Mouse (Mus musculus) mature B cell (primary cell): ENCODE measurements around the gene Mob4.

Experiments used
- in situ Hi-C: fragments of 300-500 bp; cut with MboI; formaldehyde crosslinking; loops from 2 replicates; pipeline ENCODE4 v1.14.3; 2019

The Mob4 gene

DNA sequence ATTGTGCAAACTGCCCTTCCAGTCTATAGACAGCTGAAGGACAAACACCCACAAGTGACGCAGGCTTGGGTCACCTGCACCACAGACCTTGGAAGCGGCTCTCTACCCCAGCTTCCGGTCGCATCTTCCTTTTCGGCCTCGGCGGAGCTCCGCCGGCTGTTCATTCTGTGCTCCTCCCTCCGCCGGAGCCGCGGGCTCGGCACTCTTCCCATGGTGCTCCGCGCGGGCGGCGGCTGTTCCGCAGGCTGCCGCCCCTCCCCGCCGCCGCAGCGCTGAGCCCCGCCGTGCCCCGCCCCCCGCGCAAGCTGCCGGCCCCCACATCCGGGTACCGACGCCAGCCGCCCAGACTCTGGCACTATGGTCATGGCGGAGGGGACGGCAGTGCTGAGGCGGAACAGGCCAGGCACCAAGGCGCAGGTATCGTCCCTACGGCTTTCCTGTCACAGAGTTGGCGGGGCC, at the start of gene Mob4:
TSS of gene Mob4 (plus strand) at position 289 of the 459 bp plus-strand sequence.
- in situ Hi-C loops, result no loop called here

DNA sequence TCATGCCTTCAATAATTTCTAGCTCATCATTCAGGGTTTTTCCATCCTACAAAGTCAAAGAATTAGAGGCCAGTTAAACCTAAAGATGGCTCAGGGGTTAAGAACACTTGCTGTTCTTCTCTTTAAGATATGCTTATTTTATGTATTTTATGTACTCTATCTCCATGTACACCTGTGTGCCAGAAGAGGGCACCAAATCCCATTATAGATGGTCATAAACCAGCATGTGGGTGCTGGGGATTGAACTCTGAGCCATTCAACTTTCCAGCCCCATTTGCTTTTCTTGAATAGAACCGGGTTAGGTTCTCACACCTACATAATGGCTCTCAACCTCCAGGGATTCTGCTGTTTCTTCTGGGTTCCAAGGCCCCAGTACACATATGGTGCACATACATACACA, 48.9 kb upstream of the Mob4 start:
- in situ Hi-C loops, result no loop called here

DNA sequence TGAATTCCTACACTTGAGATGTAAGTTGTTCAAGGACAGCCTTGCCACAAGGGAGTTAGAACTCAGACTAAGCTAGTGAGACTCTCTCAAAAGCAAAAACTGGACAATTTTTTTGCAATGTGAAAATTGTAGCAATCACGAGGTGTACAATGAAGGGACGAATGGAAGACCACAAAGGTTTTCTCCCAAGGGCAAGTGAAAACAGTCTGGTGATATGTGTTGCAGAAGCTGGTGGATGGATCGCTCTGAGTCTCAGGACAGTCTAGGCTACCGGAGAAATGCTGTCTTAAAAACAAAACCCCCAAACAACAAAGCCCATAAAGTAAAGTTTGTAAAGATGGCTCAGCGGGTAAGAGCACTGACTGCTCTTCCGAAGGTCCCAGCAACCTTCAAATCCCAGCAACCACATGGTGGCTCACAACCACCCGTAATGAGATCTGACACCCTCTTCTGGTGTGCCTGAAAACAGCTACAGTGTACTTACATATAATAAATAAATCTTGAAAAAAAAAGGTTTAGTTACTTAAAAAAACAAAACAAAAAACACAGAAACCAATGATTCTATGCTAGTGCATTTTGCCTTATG, 45.2 kb upstream of the Mob4 start:
- in situ Hi-C loops, result loop anchor here (5.0 kb wide), 1 partner anchor 36 kb away; no protein-coding TSS in a partner anchor

DNA sequence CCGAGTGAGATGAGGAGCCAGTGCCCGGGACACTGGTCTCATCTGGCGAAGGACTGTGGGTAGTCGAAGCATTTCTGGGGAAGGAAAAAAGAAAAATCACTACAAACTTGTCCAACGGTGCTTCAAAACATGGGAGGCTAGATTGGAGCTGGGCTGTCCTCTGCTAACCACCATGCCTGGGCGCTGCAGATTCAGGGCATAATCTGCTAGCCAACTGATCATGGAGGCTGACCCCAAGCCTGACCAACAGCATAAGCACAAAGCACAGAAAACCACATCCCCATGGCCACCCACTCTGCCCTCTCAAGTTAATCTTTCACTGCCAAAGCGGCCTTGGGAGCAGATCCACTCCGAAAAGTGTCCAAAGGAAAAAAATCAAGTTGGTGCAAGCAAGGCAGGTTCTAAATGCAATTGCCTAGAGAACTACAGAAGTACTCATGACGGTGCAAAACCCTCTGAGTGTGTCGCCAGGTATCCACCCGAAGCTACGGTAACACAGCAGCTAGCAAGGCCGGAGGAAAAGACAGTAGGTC, 44.1 kb upstream of the Mob4 start:
- in situ Hi-C loops, result loop anchor here (5.0 kb wide), 1 partner anchor 35 kb away; no protein-coding TSS in a partner anchor

DNA sequence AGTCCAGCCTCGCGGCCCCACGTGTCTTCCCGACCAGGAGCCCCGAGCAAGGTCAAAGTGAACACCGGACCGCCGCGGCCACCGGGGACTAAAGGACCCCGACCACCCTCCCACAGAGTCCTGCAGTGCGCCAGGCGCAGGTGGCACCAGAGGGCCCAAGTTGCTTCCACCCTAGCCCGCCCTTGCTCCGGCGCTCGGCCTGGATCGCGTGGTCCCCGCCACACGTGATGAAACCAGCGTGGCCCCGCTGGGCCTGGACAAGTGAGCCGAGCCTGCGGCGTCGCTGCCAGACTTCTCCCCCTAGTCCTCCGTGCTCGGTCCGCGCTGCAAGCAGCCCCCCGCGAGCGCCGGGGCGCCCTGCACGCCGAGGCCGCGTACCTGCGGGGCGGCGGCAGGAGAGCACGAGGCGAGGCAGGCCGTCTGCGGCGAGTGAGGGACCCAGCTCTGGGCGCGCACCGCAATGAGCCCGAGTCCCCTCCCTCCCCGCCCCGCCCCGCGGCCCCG, 43.6 kb upstream of the Mob4 start:
- in situ Hi-C loops, result loop anchor here (5.0 kb wide), 1 partner anchor 35 kb away; no protein-coding TSS in a partner anchor

DNA sequence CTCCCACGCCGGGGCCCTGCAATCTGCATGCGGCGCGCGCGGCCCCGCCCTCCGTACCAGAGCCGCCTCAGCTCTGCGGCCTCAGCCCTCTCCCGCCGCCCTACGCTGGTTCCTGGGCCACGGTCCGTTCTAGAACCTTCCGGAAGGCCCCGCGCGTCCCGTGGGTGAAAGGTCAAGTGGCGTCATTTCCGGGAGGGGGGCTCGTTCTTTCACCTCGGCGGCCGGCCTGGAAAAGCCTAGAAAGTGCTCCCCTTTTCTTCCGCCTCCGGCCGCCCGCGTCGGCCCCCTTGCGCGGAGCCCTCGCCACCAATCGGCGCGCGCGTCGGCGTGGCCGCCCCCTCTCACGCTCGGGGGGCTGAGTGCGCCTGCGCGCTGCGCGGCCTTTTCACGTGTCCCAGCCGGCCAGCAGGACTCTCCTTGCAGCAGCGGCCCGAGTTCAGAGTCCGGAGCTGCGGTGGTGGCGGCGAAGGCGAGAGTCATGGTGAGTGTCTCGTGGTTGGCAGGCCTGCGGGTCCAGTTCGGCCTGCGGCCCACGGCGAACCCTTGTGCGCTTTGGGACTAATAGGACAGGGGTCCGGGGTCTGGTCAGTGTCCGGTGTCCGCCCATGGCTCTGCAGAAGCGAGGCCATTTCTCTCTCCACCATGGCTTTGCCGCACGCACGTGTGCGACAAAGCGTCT, 43.0 kb upstream of the Mob4 start, which contains the start of the genes Hspe1 and Hspd1:
TSS of gene Hspe1 (plus strand) at position 201 of the 679 bp plus-strand sequence.
TSS of gene Hspd1 (minus strand) at position 312 of the 679 bp plus-strand sequence.
- in situ Hi-C loops, result loop anchor here (5.0 kb wide), 1 partner anchor 34 kb away; no protein-coding TSS in a partner anchor

DNA sequence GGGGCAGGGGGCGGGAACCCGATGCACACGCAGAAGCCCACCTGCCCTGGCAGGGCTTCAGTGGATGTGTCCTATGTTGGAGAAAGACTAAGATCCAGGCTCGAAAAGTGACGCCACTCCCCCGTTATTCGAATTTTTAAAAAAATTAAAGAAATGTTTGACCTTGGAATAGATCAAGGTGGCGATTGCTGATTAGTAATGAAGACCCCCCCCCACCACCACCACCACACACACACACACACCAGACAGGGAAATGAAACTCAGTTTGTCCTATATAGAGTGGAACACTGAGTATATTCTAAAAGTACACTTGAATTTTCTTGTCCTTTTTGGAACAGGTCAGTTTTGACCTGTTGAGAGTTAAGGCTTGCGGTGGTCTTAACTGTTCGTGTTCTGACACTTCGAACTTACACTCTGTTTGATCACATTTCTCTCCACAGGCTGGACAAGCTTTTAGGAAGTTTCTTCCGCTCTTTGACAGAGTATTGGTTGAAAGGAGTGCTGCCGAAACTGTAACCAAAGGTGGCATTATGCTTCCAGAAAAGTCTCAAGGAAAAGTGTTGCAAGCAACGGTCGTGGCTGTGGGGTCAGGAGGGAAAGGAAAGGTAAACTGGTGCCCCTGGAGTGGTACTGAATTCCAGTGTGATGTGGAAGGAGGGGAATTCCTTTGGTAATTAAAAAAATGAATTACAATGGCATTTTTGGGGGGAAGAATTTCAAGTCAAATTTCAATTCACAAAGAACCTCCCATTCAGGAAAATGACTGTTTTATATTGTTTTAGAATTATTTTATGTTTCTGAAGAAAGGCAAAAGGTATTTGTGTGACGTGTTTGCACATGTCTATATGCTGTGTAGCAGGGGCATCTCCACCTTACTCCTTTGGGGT, 42.2 kb upstream of the Mob4 start:
- in situ Hi-C loops, result loop anchor here (5.0 kb wide), 1 partner anchor 33 kb away; no protein-coding TSS in a partner anchor

DNA sequence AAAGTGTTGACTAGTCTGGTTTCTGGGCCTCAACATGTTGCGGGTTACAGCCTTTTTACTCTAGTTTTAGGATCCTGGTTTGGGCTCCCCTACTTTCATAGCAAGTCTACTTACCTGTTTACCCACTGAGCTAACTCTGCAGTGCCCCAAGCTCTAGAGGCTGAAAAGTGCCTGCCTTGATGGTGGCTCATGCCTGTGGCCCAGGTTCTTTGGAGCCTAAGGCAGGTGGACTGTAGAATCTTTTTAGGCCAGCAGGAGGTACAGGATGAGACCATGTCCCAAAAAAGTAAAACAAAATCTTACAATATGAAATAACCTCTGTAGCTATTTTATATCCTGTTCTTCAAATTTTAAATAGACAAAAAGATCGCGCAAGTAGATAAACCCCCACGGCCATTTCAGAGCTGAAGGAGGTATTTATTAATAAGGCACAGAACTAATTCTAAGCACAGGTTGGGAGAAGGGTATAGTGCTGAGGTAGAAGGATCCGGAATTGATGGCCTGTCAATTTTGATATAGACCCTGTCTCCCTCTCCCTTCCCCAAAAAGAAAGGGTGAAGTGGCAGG, 41.5 kb upstream of the Mob4 start:
- in situ Hi-C loops, result loop anchor here (5.0 kb wide), 1 partner anchor 33 kb away; no protein-coding TSS in a partner anchor

DNA sequence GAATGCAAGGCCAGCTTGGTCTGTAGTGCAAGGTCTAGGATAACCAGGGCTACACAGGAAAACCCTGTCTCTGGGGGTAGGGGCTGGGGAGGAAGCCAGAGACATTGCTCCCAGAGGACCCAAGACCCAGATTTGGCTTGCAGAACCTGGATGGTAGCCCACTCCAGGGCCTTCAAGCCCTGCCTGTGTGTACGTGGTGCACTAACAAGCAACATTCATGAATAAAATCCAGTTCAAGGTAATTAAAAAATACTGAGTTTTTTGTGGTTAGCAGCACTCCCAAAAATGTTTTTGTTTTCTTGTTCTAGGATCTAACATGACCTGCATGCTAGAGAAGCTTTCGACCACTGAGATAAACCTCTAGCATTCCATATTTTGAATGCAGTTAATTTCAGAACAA, 39.0 kb upstream of the Mob4 start:
- in situ Hi-C loops, result no loop called here

DNA sequence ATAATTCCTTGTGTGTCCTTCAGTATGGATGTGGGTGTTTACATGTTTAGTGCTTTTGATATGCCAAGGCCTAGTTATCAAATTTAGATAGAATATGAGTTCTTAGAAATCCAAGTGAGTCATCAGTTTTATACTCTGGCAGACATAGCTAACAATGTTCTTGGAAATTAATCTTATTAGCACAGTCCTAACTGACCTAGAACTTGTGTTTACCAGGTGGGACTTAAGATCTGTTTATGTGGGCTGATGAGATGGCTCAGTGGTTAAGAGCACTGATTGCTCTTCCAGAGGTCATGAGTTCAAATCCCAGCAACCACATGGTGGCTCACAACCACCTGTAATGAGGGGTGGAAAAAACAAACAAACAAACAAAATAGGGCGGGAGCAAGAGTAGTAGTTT, 38.6 kb upstream of the Mob4 start:
- in situ Hi-C loops, result no loop called here

DNA sequence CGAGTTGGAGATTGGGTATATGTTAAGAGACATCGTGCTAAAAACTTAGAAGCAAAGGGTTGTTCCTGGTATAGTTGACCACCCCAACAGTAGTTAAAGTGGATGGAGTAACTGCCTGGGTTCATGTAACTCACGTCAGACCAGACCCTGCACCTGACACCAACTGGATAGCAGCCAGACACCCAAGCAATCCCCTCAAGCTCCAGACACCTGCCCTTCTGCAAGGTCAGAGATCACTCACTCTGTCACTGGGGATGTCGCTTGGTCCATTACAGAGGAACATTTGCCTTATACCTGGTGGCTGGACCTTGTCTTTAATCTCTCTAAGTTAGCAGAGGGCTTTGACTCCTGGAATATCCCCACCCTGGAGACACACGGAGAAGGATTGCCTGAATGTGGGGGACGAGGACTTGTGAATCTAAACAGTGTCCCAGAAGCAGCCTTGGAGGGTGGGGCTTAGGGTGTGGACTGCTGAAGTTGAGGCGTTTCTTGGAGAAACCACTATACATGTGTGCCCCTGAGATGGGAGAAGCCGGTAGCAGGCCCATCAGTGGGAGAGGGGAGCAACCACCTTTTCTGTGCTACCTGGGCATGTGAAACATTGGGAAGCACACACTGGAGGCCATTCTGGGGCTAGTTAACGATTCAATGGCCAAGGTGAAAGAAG, 24.0 kb upstream of the Mob4 start:
- in situ Hi-C loops, result no loop called here

DNA sequence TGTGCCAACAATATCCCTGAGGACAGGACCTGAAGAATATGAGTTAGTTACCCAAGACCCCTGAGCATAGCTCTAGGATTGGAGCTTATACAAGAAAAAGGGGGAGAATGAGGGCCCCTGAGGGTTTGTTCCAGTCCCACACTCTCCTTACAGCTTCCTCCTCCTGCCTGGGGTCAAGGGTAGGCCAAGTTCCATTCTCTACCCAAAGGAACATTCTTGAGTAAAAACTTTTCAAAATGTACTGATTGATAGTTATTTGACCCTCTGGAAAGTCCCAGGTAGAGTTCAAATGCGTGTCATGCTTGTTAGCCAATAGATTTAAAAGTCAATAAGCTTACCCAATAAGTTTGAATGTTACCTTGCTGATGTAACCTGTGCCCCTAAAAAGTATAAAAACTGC, 23.4 kb upstream of the Mob4 start:
- in situ Hi-C loops, result no loop called here

DNA sequence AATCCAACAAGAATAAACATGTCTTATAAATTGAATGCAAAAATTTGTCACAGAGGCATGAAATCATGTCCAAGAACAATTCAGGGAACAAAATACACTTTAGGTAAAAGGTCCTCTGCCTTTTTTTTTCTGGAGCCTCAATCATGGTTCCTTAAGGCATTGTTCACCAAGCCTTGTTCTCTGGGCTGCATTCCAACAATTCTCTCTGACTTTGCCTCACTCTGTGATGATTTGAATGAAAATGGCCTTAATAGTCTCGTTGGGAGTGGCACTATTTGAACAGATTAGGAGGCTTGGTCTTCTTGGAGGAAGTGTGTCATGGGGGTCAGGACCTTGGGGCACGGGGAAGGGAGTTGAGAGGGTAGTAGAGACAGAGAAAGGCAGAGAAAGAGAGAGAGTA, 22.6 kb upstream of the Mob4 start:
- in situ Hi-C loops, result no loop called here

DNA sequence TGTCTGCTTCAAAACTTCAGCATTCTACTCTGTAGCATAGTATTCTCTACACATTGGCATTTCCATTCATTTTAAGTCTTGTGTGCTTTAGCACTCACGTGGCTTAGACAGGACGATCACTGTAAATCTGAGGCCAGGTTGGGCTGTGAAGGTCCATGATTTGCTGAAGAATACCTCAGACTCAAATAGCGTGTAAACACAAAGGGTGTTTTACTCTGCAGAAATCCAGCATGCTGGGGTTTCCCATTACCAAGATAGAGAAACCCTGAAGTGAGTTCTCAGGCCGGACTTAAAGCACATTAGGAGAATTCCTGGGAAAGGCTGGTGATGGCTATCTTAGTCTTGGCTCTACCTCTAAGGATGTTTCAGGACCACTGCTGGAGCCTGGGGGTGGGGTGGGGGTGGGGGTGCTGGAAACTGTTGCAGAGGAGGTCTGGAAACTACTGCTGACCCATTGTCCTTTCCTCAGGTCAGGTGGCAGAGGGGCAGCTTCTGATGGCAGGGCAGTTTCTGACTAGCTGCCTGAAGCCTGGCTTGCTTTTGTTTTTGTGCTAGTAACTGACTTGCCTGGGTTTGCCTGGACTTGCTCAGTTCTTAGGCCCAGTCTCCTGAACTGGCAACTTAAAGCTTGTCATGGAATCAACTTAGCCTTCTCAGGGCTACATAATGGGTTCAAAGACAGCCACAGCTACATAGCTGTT, 21.8 kb upstream of the Mob4 start:
- in situ Hi-C loops, result no loop called here

DNA sequence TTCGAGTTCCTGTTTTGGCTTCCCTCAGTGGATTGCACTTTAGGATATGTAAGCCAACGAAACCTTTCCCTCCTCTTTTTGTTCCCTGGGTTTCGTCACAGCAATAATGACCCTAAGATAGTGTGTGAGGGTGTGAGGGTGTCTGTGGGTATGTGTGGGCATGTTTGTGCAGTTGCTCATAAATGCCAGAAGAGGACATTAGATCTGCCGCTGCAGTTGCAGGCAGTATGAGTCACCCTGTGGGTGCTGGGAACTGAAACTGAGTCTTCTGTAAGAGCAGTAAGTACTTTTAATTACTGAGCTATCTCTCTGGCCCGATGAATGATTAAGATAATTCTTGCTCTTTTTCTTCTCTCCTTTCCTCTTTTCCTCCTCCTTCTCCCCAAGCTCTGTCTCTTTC, 8.0 kb upstream of the Mob4 start:
- in situ Hi-C loops, result loop anchor here (5.0 kb wide), 1 partner anchor 36 kb away; the partner anchor contains the start of genes Hspd1 and Hspe1

DNA sequence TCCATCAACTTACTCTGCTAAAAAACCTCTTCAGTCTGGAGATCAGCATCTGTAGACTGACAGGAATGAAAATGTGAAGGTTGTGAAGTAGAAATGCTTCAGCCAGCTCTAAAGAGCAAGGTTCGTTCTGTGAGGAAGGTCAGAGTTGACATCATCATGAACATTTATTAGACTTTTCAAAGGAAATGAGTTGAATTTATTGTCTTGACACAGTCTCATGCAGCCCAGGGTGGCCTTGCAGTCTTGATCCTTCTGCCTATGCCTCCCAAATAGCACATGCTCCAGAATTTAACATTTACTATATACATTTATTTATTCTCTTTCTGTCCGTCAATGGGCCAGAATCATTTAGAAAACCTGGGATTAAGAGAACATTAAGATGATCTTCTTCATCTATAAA, 7.5 kb upstream of the Mob4 start:
- in situ Hi-C loops, result loop anchor here (5.0 kb wide), 1 partner anchor 36 kb away; the partner anchor contains the start of genes Hspd1 and Hspe1

DNA sequence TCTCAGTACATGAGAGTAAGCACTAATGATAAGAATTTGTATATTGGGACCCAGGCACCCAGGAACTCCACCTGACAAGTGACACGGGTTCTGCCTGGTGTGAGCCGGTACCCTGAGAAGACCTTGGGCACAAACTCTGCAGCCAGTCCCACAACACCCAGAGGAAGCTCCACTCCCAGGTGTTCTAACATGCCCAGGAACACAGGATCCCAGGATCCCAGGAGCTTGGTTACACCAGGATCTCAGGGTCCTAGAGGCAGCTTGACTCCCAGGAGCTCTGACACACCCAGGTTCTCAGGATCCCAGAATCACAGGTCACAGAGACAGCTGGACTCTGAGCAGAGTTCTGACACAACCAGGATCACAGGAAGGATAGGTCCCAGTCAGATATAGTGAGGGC, 6.9 kb upstream of the Mob4 start:
- in situ Hi-C loops, result loop anchor here (5.0 kb wide), 1 partner anchor 37 kb away; the partner anchor contains the start of genes Hspd1 and Hspe1

DNA sequence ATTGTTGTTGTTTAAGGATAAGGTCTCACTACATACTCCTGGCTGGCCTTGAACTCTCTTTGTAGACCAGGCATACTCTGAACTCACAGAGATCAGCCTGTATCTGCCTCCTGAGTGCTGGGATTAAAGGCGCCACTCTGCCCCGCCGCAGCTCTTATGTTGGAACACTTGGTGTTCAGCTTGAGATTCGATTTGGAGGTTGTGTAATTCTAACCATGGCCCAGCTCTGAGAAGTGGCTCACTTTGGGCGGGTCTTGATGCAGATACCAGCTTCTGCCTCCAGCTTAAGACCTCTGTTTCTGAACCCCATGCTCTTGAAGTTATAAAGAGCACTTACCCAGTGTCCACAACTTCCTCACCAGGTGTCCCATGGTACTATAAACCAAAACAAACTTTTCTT, 1.3 kb upstream of the Mob4 start:
- in situ Hi-C loops, result no loop called here

DNA sequence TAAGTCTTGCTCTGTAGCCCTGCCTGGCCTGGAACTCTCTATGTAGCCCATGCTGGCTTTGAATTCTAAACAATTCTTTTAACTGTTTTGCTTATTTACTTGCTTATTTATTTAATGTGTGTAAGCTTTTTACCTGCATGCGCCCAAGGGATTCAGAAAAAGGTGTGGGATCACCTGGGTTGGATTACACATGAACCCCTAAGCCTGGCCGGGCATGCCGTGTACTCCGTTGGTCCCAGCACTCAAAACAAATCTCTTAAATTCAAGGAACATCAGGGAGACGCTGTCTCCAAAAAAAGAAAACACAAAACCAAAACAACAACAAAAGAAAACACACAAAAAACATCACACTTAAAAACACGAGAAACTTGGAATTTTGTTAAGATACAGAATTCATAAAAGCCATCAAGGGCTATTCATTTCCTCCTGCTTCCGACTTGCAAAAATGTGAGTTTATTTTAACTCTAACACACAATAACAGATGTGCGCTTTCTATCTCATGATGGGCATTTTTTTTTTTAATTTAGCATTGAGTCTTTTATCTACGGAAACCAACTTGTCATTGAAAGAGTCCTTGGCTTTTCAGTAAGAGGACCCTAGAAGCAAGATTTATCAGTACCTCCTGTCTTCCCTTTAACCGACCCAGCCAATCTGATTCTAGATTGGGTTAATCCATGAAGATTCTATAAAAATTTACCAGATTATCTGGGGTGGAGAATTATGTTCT, 678 bp upstream of the Mob4 start:
- in situ Hi-C loops, result no loop called here
